Mouse (Mus musculus): ENCODE results near the gene Nkain4. TPM values are rescaled to one million over a fixed set of nuclear protein-coding genes. Genes with fewer than 3 reads are reported as not detected.

Gene Nkain4
- total and polyA plus RNA-seq, 2 experiments from 2014 or later, result 43.7 to 80.9 TPM

DNA sequence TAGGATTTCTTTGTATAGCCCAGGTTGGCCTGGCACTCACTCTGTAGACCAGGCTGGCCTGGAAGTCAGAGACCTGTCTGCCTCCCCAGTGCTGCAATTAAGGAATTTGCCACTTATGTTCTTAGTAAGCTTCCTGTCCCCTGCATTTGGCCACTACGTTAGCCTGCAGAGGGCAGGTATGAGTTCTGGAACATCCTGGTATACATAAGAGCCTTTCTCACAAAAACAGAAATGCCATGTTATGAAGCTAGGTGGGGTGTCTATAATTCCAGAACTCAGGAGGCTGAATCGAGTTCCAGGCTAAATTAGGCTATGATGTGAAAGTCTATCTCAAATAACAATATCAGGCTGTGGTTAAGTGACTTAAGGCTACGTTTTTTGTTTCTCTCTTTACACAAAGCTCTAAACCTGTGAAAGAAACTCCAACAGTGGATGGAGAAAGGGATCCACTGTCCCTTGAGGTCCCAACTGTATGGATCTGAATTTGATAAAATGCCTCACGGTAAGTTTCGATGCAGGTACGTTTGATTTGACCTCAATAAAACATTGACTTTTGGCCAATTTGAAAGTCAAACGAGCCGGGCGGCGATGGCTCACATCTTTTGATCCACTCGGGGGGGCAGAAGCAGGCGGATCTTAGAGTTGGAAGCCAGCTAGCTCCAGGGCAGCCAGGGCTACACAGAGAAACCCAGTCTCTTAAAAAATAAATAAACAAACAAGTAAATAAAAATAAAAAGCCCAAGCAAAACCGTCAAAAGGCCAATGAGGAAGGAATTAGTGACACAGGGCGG lies 11.8 kb upstream of the Nkain4 start:
- WGBS, result 11% methylated on average over 14 of the region's 14 CpGs
- peak; percentile 71 for TF ChIP-seq CTCF (IDR thresholded peaks at IDR 0.05; ENCODE audit: low read depth)
- ATAC-seq (peak; percentile 65), DNase-seq (peak; percentile 53)
- peak overlapping the region; percentile 79 for H3K4me3 ChIP-seq (ENCODE audit: low read depth, low read length)
- peak overlapping the region; percentile 90 for H3K4me2 ChIP-seq (ENCODE audit: low read depth)
- peak overlapping the region; percentile 86 for H3K27ac ChIP-seq (ENCODE audit: low read depth, low read length)
- peaks cover 8% of the 10 kb centered on the region for H3K36me3 ChIP-seq (ENCODE audit: insufficient read depth)
- peak overlapping the region; percentile 75 for H3K9ac ChIP-seq
- H3K9me3 ChIP-seq (ENCODE audit: low read length), result no peaks in the 10 kb centered on the region
- H3K27me3 ChIP-seq (ENCODE audit: insufficient read depth, low read length), result no peaks in the 10 kb centered on the region
- peaks cover 13% of the 10 kb centered on the region for H3K4me1 ChIP-seq (ENCODE audit: insufficient read depth)

DNA sequence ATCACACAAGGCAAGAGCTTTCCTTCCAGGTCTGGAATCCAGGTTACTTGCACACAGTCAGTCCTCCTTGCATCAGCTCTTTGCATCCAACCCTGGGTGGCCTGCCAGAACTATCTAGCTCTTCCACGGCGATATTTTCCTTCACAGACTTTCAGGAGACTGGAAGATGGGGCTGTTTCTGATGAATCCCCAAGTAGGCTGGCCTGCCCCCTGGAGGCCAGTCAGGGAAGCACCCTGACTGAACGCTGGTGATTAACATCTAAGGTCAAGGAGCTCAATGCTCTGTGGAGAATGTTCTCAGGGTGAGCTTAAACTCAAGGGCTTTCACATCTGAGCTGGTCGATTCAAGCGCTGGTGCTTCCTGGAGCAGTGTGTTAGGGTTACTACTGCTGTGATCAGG lies 9.5 kb upstream of the Nkain4 start:
- Histone ChIP-seq H3K4me1 (ENCODE audit: insufficient read depth) (peaks cover 13% of the 10 kb centered on the region), H3K9me3 (ENCODE audit: low read length) (no peaks in the 10 kb centered on the region), H3K27me3 (ENCODE audit: insufficient read depth, low read length) (no peaks in the 10 kb centered on the region), H3K4me3 (ENCODE audit: low read depth, low read length) (no peak overlapping the region), H3K36me3 (ENCODE audit: insufficient read depth) (peaks cover under 1% of the 10 kb centered on the region; the same call in 1 of the 2 replicates), H3K27ac (ENCODE audit: low read depth, low read length) (no peak overlapping the region), H3K4me2 (ENCODE audit: low read depth) (no peak overlapping the region), H3K9ac (no peak overlapping the region)
- ATAC-seq, result 0 out of 2 replicates have a peak, but pooled peaks have one; percentile 17
- peak; percentile 69 for DNase-seq
- peak; percentile 88 for TF ChIP-seq CTCF (IDR thresholded peaks at IDR 0.05; ENCODE audit: low read depth)
- WGBS, result 8% methylated on average over 5 of the region's 5 CpGs

DNA sequence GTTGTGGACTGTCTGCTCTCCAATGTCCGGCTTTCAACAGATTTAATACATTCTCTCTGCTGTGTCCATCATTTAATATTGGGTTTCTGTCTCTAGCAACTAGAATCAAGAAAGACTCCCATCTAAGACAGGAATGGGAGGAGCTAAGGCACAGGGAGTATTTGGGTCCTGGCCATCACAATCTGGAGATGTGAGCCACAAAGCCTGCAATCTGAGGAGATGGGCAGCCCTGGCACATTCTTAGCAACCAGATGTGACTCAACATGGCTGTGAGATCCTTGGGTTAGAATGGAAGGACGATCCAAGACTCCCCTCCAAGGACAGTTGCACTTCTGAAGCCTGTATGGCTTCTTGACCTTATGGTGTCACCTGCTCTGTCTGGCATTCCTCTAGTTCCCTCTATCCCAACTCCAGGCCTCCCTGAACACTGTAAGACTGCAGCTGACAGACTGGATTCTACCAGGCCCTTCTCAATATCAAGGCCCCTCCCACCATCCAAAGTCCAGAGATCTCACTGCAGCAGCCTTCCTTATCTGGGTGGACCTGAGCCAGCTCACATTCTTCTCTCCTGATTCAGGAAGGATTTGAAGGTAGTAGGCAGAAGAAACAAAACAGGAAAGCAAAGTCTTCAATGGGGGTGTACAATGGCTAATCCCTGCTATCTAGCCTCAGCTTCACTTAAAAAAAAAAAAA lies 8.3 kb upstream of the Nkain4 start:
- DNase-seq, result no peak
- no peaks in the 10 kb centered on the region for H3K36me3 ChIP-seq (ENCODE audit: insufficient read depth)
- H3K4me3 ChIP-seq (ENCODE audit: low read depth, low read length), result no peak overlapping the region
- H3K27ac ChIP-seq (ENCODE audit: low read depth, low read length), result no peak overlapping the region
- H3K4me1 ChIP-seq (ENCODE audit: insufficient read depth), result peaks cover 8% of the 10 kb centered on the region
- no peaks in the 10 kb centered on the region for H3K9me3 ChIP-seq (ENCODE audit: low read length)
- no peak for TF ChIP-seq CTCF (IDR thresholded peaks at IDR 0.05; ENCODE audit: low read depth)
- 75% methylated on average over 2 of the region's 2 CpGs for WGBS
- H3K27me3 ChIP-seq (ENCODE audit: insufficient read depth, low read length), result no peaks in the 10 kb centered on the region
- ATAC-seq, result no peak
- H3K9ac ChIP-seq, result no peak overlapping the region
- no peak overlapping the region for H3K4me2 ChIP-seq (ENCODE audit: low read depth)

DNA sequence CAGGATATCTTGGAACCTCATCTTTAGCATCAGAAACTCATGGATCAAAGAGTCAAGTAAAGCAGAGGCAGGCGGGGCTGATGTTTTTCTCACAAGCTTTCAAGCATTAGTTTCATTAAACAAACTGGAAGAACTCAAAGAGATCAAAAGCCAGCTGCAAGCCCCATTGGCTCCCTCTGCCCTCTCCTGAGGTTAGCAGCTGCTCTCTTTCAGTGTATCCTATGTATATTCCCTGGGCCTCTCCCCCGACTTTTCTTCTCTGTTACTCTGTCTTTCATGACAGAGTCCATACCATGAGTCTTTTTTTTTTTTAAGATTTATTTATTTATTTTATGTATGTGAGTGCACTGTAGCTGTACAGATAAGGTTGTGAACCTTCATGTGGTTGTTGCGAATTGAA lies 5.7 kb upstream of the Nkain4 start:
- Histone ChIP-seq H3K9ac (no peak overlapping the region), H3K36me3 (ENCODE audit: insufficient read depth) (no peaks in the 10 kb centered on the region), H3K4me3 (ENCODE audit: low read depth, low read length) (no peak overlapping the region), H3K27ac (ENCODE audit: low read depth, low read length) (no peak overlapping the region), H3K27me3 (ENCODE audit: insufficient read depth, low read length) (no peaks in the 10 kb centered on the region; the same call in 1 of the 2 replicates), H3K4me2 (ENCODE audit: low read depth) (no peak overlapping the region), H3K4me1 (ENCODE audit: insufficient read depth) (no peaks in the 10 kb centered on the region), H3K9me3 (ENCODE audit: low read length) (no peaks in the 10 kb centered on the region)
- no peak for TF ChIP-seq CTCF (IDR thresholded peaks at IDR 0.05; ENCODE audit: low read depth)
- no peak for ATAC-seq
- DNase-seq, result no peak
- WGBS, result 77% methylated on average over 3 of the region's 3 CpGs

DNA sequence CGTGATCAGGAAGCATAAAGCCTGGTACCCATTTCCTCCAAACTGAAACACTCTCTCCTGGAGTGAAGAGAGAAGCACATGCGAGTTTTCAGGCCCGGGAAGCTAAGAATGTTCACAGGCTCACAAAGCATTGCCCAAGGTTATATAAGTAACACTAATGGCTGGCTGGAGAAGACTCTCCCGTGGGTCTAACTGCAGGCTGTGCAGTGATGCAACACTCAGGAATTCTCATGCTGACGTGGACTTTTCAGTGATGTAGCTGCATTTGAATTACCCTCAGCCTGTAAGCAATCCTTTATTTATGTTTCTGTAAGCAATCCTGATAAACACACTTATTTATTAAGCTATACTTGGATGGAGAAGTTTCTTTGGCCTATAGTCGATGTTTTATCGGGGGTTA lies 5.1 kb upstream of the Nkain4 start:
- Histone ChIP-seq H3K27ac (ENCODE audit: low read depth, low read length) (no peak overlapping the region), H3K27me3 (ENCODE audit: insufficient read depth, low read length) (no peaks in the 10 kb centered on the region; the same call in 1 of the 2 replicates), H3K9ac (no peak overlapping the region), H3K4me2 (ENCODE audit: low read depth) (no peak overlapping the region), H3K4me1 (ENCODE audit: insufficient read depth) (no peaks in the 10 kb centered on the region), H3K4me3 (ENCODE audit: low read depth, low read length) (no peak overlapping the region), H3K36me3 (ENCODE audit: insufficient read depth) (no peaks in the 10 kb centered on the region), H3K9me3 (ENCODE audit: low read length) (no peaks in the 10 kb centered on the region)
- ATAC-seq, result no peak
- WGBS, result 75% methylated on average over 7 of the region's 7 CpGs
- TF ChIP-seq CTCF (IDR thresholded peaks at IDR 0.05; ENCODE audit: low read depth), result no peak
- no peak for DNase-seq

DNA sequence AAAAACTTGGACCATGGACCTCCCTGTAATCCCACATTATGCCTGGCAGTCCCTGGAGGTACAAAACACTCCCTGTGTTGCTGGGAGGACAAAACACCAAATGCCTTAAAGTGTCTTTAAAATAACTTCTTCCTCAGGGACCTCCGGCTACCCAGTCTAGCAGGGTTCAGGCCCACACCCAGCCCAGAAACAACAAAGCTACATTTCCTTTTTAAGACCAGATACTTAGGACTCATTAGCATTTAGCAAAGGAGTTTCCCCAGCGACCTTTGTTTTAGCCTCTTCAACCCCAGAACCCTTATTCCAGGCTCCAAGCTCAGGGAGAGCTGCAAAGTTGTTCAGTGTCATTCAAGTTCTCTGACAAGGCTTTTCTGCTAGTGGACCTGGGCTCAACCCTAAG lies 861 bp downstream of the Nkain4 start:
- Histone ChIP-seq H3K4me1 (ENCODE audit: insufficient read depth) (peaks cover 17% of the 10 kb centered on the region; the same call in 1 of the 2 replicates), H3K27me3 (ENCODE audit: insufficient read depth, low read length) (no peaks in the 10 kb centered on the region; the same call in 1 of the 2 replicates), H3K27ac (ENCODE audit: low read depth, low read length) (peak overlapping the region; percentile 83), H3K9ac (peak overlapping the region; percentile 82), H3K4me2 (ENCODE audit: low read depth) (peak overlapping the region; percentile 73), H3K9me3 (ENCODE audit: low read length) (no peaks in the 10 kb centered on the region), H3K36me3 (ENCODE audit: insufficient read depth) (no peaks in the 10 kb centered on the region), H3K4me3 (ENCODE audit: low read depth, low read length) (peak overlapping the region; percentile 67)
- ATAC-seq, result no peak
- no peak for TF ChIP-seq CTCF (IDR thresholded peaks at IDR 0.05; ENCODE audit: low read depth)
- 1% methylated on average over 2 of the region's 2 CpGs for WGBS
- DNase-seq, result no peak

DNA sequence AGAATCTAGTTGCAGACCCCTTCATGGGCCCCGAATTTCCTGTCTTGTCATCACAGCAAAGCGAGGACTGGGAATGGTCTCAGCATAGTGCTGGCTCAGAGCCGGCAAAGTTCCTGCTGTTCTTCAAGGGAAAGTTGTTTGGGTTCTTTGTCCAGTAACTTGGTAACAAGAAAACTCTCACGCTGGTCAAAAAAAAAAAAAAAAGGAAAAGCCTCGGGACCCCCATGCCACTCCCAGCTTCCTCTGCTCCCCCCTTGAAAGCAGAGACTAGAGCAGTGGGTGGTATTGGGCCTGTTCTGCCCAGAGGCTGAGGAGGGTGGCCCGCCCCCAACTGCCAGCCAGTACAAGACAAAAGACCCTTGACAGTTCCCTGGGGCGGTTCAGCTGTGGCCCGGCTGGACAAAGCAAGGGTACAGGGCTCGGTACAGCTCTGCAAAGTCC lies 1.7 kb downstream of the Nkain4 start:
- peak; percentile 56 for DNase-seq
- H3K9me3 ChIP-seq (ENCODE audit: low read length), result no peaks in the 10 kb centered on the region
- WGBS, result under 1% methylated on average over 9 of the region's 9 CpGs
- TF ChIP-seq CTCF (IDR thresholded peaks at IDR 0.05; ENCODE audit: low read depth), result no peak
- no peaks in the 10 kb centered on the region for H3K36me3 ChIP-seq (ENCODE audit: insufficient read depth)
- no peaks in the 10 kb centered on the region; the same call in 1 of the 2 replicates for H3K27me3 ChIP-seq (ENCODE audit: insufficient read depth, low read length)
- peak overlapping the region; percentile 83 for H3K27ac ChIP-seq (ENCODE audit: low read depth, low read length)
- H3K9ac ChIP-seq, result 0 out of 2 replicates have a peak overlapping the region, but pooled peaks have one; percentile 82
- H3K4me3 ChIP-seq (ENCODE audit: low read depth, low read length), result 0 out of 2 replicates have a peak overlapping the region, but pooled peaks have one; percentile 67
- H3K4me1 ChIP-seq (ENCODE audit: insufficient read depth), result peaks cover 17% of the 10 kb centered on the region; the same call in 1 of the 2 replicates
- H3K4me2 ChIP-seq (ENCODE audit: low read depth), result peak overlapping the region; percentile 73
- peak; percentile 61 for ATAC-seq
